Mouse (Mus musculus) gastrocnemius, postnatal 14 days (tissue): ENCODE results near the gene Slc6a8. TPM values are rescaled to one million over a fixed set of nuclear protein-coding genes. Genes with fewer than 3 reads are reported as not detected.

Experiments
- DNase-seq: peaks from one replicate; pipeline ENCODE4 v3.0.0; 2021; ENCODE audit warnings: mixed read lengths
- intact Hi-C: fragments of 180-260 bp; cut with DNase I; formaldehyde crosslinking; loops from one replicate; pipeline ENCODE4 v1.15.1; 2025; ENCODE audit warnings: low total_unique reads
- total RNA-seq, 2 experiments: library from RNA; stranded (reverse); gene quantifications; 2 replicates each; pipeline ENCODE4 v1.2.3; 2021

The Slc6a8 gene
- total RNA-seq, 2 experiments from 2014 or later, result 55.5 to 58.5 TPM

DNA sequence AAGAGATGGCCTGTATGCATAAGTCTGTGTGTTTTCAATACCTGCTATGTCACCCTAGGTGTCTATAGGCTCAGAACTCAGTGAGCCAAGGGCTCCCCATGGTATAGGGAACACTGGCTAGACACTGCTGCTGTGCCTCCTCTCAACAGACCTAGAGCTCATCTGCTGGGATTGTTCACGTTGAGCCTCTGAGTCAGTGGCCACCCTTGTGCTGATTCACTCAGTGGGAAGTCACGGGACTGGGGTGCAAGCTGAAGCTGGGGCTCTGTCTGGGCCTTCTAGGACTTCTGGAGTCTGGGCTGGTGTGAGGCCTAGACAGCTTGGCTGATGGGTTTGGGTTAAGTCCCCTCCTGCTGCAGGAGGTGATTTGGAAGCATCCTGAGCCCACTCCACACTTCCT is 2.3 kb downstream of the Slc6a8 start:
- intact Hi-C loops, result no loop called here
- no peak for DNase-seq

DNA sequence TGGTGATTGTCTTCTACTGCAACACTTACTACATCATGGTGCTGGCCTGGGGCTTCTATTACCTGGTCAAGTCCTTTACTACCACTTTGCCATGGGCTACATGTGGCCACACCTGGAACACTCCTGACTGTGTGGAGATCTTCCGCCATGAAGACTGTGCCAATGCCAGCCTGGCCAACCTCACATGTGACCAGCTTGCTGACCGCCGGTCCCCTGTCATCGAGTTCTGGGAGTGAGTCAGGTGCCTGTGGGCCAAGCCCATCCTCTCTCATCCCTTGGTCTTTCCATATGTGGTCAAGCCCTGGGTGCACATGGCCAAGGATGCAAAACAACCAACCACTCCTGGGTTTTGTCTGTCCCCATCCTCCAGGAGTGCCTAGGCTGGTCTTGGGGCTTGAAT is 3.7 kb downstream of the Slc6a8 start:
- DNase-seq, result no peak
- intact Hi-C loops, result no loop called here

DNA sequence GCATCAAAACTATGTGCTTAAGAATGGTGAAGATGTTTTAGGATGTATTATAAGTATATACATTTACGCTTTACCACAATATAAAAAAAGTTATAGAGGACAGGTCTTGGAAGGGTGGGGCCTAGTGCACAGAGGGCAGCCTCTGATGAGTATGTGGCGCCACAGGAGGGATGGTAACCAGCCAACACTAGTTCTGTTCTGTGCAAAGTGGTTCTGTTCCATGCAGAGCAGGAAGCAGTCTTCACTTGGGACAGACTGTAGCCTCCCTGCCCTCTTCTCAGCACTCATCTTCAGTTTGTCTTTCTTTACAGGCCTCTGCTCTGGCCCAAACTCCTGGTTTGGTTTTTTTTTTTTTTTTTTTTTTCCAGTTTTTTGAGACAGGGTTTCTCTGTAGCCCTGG is 11.2 kb downstream of the Slc6a8 start:
- intact Hi-C loops, result no loop called here
- DNase-seq, result no peak

DNA sequence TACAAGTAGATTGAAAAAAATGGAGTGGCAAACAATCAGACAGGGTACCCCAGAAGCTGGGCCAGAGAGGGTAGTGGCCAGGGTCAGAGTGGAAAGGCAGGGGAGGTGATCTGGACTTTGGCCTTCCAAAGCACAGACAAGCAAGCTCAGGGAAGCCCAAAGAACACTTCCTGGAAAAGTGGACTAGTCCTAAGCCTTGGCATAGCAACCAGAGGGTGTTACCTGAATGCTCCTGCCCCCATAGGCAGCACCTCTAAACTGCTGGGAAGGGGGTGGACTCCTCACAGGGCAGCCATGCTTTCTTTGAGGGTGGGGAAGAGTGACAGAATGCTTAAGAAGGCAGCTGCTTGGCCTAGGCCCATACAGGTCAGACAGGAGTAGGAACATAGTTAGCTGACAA is 12.0 kb downstream of the Slc6a8 start:
- intact Hi-C loops, result no loop called here
- no peak for DNase-seq

DNA sequence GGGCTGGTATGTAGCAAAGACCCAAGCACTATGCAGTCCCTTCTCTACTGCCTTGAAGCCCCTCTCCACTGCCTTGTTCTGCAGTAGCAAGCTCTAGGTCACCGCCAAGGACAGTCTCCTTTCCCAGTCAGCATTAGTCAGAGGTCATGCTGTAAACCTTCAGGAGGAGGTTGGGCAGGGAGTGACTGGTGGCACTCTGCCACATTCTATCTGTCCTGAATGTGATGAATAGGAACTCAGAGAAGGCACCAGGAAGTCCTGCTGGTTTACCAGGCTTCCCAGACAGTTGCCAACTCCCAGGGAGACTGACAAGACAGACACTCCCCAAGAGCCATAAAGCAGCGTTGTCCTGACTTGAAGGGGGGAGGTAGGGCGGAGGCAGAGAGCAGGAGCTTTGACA is 12.7 kb downstream of the Slc6a8 start:
- peak; percentile 31 for DNase-seq
- intact Hi-C loops, result no loop called here

DNA sequence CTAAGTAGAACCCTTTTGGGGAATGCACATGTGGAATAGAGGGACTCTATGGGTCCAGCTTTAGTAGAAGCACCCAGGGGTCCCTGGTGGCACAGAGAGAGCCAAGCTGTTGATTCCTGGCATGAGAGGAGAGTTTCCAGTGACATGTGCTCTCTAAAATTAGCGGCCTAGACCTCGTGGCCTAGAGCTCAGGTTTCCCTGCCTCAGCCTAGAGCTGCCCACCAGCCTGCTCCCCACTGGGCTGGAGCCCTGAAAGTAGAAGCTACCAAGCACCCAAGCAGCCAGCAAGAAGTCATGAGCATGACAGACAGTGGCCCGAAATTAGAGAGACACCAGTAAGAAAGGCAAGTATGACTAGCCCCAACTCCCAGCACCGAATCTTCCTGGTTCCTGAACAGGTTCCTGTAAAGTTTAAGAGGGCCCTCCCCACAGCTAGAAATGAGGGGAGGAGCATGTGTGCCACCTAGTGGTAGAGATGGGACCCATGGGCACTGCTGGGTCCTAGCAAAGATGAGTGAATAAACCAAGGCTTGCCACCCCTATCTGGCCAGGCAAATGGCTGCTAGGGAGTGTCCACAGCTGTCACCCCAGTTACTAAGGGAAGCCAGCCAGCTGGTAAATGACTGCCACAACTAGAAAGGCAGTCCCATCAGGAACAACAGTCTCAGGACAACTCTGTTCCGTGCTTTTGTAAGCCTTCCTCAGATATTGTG is 18.1 kb downstream of the Slc6a8 start:
- DNase-seq, result peak; percentile 52
- intact Hi-C loops, result no loop called here

DNA sequence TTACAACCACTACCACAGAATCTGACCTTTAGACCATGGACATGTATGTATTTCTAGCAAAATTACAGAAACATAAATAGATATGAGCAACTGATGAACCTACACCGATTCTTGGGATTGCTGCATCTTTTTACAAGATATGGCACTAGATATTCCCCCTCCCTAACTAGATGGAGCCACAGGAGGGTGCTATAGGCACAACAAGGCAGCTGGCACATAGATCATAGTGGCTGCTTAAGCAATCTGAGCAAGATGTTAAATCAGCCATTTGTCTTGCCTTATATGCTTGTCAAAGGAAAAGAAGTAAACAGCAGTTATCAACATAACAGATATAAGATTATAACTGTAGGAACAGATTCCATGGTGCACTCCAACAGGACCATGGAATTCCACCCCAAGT is 27.5 kb downstream of the Slc6a8 start:
- no peak for DNase-seq
- intact Hi-C loops, result no loop called here

DNA sequence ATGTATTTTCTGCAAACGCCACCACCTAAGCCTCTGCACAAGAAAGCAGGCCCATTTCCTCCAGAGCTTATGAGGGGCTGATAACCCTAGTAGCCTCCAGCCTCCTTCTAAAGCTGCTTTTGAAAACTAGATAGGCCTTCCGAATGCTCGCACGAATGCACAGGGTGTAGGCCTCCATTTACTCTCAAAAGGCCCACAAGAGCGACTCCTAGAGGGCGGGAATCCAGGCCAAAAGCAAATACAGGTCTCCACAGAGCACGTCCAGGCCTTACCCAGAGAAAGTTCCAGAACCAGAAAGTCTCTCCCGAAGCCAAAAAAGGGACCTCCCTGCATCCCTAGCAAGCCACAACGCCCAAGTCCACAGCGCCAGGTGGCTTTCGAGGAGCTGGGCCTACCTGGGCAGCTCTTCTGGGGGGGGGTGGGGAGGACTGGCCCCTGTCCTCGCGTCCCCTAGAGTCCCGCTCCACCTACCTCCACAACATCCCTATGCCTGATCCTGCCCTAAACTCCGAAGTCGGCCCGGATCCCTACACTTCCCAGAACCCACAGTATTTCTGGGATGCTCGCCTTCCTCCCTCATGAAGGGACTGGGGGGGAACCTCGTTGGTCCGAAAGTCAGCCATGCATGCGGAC is 42.6 kb downstream of the Slc6a8 start:
- peak; percentile 34 for DNase-seq
- intact Hi-C loops, result no loop called here

DNA sequence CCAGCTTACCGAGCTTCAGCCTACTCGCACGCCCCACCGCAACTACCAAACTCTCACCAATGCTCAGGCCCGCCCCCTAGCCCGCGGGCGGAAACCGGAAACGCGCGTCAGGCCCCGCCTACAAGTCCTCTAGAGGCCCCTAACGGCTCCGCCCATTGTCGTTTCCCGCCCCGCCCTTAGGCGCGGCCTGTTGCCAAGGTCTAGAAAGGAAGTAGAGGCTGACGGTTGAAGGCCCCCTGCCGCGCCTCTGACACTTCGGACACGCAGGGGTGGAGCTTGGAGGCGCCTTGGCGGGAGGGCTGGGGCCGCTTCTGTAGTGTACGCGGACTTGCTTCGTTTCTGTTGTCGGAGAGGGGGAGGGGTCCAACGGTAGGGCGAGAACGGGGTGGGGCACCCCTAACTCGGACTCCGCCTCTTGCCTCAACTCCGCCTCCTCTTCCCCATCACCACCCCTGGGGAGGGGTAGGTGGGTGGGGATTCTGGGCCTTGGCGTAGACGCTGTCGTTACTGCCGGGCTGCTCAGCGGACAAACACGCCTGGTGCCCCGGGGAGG is 43.2 kb downstream of the Slc6a8 start, which contains the start of the genes Bcap31 and Abcd1:
Bcap31 (minus strand) TSS at position 67 of the 553 bp plus-strand sequence.
Abcd1 (plus strand) TSS at position 489 of the 553 bp plus-strand sequence.
- intact Hi-C loops, result no loop called here

DNA sequence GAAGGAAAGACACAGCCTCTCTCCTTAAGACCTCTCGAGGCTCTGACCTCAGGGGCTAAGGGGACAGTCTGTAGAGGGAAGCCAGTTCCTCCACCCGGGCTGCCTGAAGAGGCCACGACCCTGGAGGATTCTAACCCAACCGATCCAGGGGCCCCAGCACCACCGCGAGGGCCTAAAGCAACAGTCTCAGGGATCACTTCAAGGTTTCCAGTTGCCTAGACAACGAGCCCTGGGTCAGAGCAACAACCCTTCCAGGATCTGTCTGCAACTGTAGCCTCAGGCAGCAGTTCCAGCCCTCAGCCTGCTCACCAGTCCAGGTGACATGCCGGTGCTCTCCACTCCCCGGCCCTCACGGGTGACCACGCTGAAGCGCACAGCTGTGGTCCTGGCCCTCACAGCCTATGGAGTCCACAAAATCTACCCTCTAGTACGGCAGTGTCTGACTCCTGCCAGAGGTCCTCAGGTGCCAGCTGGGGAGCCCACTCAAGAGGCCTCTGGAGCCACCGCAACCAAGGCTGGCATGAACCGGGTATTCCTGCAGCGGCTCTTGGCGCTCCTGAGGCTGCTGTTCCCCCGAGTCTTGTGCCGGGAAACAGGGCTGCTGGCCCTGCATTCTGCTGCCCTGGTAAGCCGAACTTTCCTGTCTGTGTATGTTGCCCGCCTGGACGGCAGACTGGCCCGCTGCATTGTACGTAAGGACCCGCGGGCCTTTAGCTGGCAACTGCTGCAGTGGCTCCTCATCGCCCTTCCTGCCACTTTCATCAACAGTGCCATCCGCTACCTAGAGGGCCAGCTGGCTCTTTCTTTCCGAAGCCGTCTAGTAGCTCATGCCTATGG is 44.0 kb downstream of the Slc6a8 start:
- DNase-seq, result peak; percentile 9
- intact Hi-C loops, result no loop called here

More for the DNA sequence above, 43.2 kb downstream of the Slc6a8 start, which contains the start of the genes Bcap31 and Abcd1:
- peak; percentile 92 for DNase-seq

DNA sequence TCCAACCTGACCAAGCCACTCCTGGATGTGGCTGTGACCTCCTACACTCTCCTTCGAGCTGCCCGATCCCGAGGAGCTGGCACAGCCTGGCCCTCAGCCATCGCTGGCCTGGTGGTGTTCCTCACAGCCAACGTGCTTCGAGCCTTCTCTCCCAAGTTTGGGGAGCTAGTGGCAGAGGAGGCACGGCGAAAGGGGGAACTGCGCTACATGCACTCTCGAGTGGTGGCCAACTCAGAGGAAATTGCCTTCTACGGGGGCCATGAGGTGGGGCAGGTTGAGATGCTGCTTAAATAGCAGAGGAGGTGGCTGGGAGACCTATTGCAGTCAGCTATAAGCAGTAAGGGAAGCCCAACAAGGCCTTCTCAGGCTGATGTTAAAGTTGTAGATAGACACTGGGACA is 44.7 kb downstream of the Slc6a8 start:
- DNase-seq, result peak; percentile 16
- intact Hi-C loops, result no loop called here

DNA sequence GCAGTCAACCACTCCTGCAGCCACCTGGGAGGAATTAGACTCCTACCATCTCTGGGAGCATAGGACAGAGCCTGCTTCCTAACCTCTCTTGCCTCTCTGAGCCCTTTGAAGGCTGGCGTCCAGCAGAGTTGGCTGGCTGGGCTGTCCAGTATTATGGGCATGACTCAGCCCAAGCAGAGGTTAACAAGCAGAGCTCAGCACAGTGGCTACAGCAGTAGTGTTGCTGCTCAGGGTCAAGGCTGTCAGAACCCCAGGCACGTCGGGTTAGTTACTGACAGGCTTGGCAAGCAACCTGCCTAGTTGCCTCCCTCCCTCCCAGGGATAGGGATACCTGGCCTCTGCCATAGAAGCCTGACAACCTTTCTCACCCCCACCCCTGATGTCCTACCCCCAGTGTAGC is 45.3 kb downstream of the Slc6a8 start:
- DNase-seq, result peak; percentile 48
- intact Hi-C loops, result no loop called here

DNA sequence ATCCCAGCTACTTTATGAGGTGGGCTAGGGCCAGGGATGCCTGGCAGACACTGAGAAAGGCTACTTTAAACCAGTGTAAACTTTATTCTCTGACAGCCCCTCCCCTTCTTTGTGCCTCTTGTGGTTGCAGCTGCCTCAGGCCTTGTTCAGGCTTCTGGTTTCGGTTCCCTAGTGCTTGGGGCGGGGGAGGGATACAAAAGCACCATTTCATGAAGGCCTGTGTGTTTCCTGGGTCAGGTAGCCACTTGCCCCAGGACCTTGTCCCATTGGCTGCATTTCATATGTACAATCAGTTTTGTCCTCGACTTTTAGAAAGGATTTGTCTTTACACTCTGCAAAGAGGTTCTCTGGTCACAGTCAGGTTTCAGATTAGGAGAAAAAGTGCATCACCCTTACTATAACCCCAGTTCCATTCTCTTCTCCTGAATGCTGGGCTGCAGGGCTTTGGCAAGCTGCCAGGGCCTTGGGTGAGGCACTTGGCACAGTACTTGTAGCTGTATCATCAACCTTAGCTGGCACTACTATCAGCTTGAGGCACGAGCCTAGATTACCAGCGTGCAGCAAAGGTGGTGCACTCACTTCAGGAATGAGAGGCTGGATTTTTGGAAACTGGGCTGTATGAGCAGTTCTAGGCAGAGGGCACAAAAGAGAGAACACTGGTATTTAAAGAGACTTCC is 45.9 kb downstream of the Slc6a8 start:
- DNase-seq, result no peak
- intact Hi-C loops, result no loop called here

DNA sequence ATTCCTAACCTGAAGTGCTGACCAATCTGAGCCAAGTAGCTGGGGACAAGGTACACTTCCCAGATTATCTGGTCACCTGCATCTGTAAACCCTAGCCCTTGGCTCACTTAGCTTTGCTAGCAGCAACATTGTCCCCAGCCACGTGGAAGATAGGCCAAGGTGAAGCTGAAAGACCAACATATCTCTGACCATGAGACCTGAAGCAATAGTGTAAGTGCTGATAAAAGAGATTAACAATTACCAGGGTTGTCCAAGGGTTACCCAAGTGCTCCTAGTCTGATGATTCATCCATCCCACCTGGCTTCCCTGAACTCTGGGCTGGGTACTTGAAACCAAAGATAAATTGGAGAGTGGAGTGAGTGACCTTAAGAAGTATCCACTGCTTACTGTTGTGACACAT is 58.0 kb downstream of the Slc6a8 start:
- DNase-seq, result no peak
- intact Hi-C loops, result no loop called here

Other genes with a start within 250 kb of the Slc6a8 start
- gene Trex2, start 237.8 kb upstream of the Slc6a8 start, total RNA-seq, result not detected
- gene Haus7, start 214.1 kb upstream of the Slc6a8 start, total RNA-seq, result 10 to 100 TPM; 15.7 to 20.4 TPM
- gene Bgn, start 189.5 kb upstream of the Slc6a8 start, total RNA-seq, result 100 to 1,000 TPM; 213 to 236 TPM
- 1 to 10 TPM; 8.2 to 8.7 TPM for gene Atp2b3, start 170.1 kb upstream of the Slc6a8 start, total RNA-seq
- not detected for gene Dusp9, start 33.7 kb upstream of the Slc6a8 start, total RNA-seq
- gene Pnck, start 13.0 kb upstream of the Slc6a8 start, total RNA-seq, result 10 to 100 TPM; 15.4 to 16.3 TPM
- gene Bcap31, start 43.0 kb downstream of the Slc6a8 start, total RNA-seq, result 10 to 100 TPM; 60.5 to 68.8 TPM
- gene Abcd1, start 43.4 kb downstream of the Slc6a8 start, total RNA-seq, result 10 to 100 TPM; 22.2 to 22.9 TPM
- gene Plxnb3, start 83.9 kb downstream of the Slc6a8 start, total RNA-seq, result 1 to 10 TPM; 1.2 to 1.8 TPM
- 10 to 100 TPM; 66.3 to 93.3 TPM for gene Srpk3, start 101.3 kb downstream of the Slc6a8 start, total RNA-seq
- gene Idh3g, start 113.7 kb downstream of the Slc6a8 start, total RNA-seq, result 100 to 1,000 TPM; 305 to 363 TPM
- 10 to 100 TPM; 83.7 to 89.5 TPM for gene Ssr4, start 113.9 kb downstream of the Slc6a8 start, total RNA-seq
- gene Pdzd4, start 151.8 kb downstream of the Slc6a8 start, total RNA-seq, result 1 to 10 TPM; 1.7 to 2.2 TPM
- gene Avpr2, start 219.0 kb downstream of the Slc6a8 start, total RNA-seq, result not detected
- 1 to 10 TPM; 1.4 to 1.5 TPM for gene L1cam, start 223.0 kb downstream of the Slc6a8 start, total RNA-seq
- gene Arhgap4, start 248.7 kb downstream of the Slc6a8 start, total RNA-seq, result under 1 TPM; 0.55 to 0.66 TPM
- 10 to 100 TPM; 58.8 to 66.1 TPM for gene Naa10, start 248.8 kb downstream of the Slc6a8 start, total RNA-seq